Mouse (Mus musculus): ENCODE measurements around the gene Klf6. TPM values are rescaled to one million over a fixed set of nuclear protein-coding genes. Genes with fewer than 3 reads are reported as not detected.

Klf6 gene
- polyA plus RNA-seq, 1 experiment from 2014 or later, result 90.1 TPM

GRCm38 (mm10) chr13:5864265-5865097 lies 3.2 kb downstream of the Klf6 start:
- Histone ChIP-seq H3K4me1 (peaks cover 26% of the 10 kb centered on the region), H3K4me2 (replicated peaks) (peak overlapping the region; percentile 46), H3K4me3 (replicated peaks) (peak overlapping the region; percentile 60), H3K27ac (replicated peaks) (0 out of 2 replicates have a peak overlapping the region, but pooled peaks have one; percentile 14), H3K9ac (no peak overlapping the region), H3K27me3 (no peaks in the 10 kb centered on the region), H3K36me3 (peaks cover 37% of the 10 kb centered on the region), H3K9me3 (replicated peaks) (no peaks in the 10 kb centered on the region)
- ATAC-seq (ENCODE audit: insufficient number of reproducible peaks, low FRiP score, low TSS enrichment, low read depth), result no peak
- 62% methylated on average over 10 of the region's 10 CpGs for WGBS

- Histone ChIP-seq H3K9me3 (replicated peaks) (no peaks in the 10 kb centered on the region), H3K4me3 (replicated peaks) (peak overlapping the region; percentile 60; the same call in 1 of the 2 replicates), H3K36me3 (peaks cover 37% of the 10 kb centered on the region), H3K4me2 (replicated peaks) (peak overlapping the region; percentile 46), H3K4me1 (peaks cover 29% of the 10 kb centered on the region), H3K27ac (replicated peaks) (no peak overlapping the region), H3K27me3 (no peaks in the 10 kb centered on the region), H3K9ac (no peak overlapping the region)
- 87% methylated on average over 9 of the region's 9 CpGs for WGBS
- ATAC-seq (ENCODE audit: insufficient number of reproducible peaks, low FRiP score, low TSS enrichment, low read depth), result no peak
Observed at GRCm38 (mm10) chr13:5865098-5865415, 3.8 kb downstream of the Klf6 start.

GRCm38 (mm10) chr13:5866091-5866490 lies 4.8 kb downstream of the Klf6 start:
- WGBS, result 77% methylated on average over 6 of the region's 6 CpGs
- no peak overlapping the region for H3K27ac ChIP-seq (replicated peaks)
- H3K4me2 ChIP-seq (replicated peaks), result peak overlapping the region; percentile 46; the same call in 1 of the 2 replicates
- peaks cover 37% of the 10 kb centered on the region for H3K36me3 ChIP-seq
- H3K9me3 ChIP-seq (replicated peaks), result no peaks in the 10 kb centered on the region
- no peak overlapping the region for H3K9ac ChIP-seq
- no peak overlapping the region for H3K4me3 ChIP-seq (replicated peaks)
- no peaks in the 10 kb centered on the region for H3K27me3 ChIP-seq
- ATAC-seq (ENCODE audit: insufficient number of reproducible peaks, low FRiP score, low TSS enrichment, low read depth), result no peak
- peaks cover 37% of the 10 kb centered on the region for H3K4me1 ChIP-seq

GRCm38 (mm10) chr13:5866532-5866931 lies 5.2 kb downstream of the Klf6 start:
- Histone ChIP-seq H3K9me3 (replicated peaks) (no peaks in the 10 kb centered on the region), H3K4me2 (replicated peaks) (no peak overlapping the region), H3K27me3 (no peaks in the 10 kb centered on the region), H3K9ac (no peak overlapping the region), H3K4me1 (peaks cover 40% of the 10 kb centered on the region), H3K4me3 (replicated peaks) (no peak overlapping the region), H3K36me3 (peaks cover 37% of the 10 kb centered on the region), H3K27ac (replicated peaks) (peak overlapping the region; percentile 22; the same call in 1 of the 2 replicates)
- 84% methylated on average over 5 of the region's 5 CpGs for WGBS
- ATAC-seq (ENCODE audit: insufficient number of reproducible peaks, low FRiP score, low TSS enrichment, low read depth), result no peak

GRCm38 (mm10) chr13:5868376-5868775 lies 7.1 kb downstream of the Klf6 start:
- H3K4me1 ChIP-seq, result peaks cover 42% of the 10 kb centered on the region
- 72% methylated on average over 8 of the region's 8 CpGs for WGBS
- H3K27ac ChIP-seq (replicated peaks), result no peak overlapping the region
- H3K4me2 ChIP-seq (replicated peaks), result no peak overlapping the region
- H3K4me3 ChIP-seq (replicated peaks), result no peak overlapping the region
- H3K9me3 ChIP-seq (replicated peaks), result no peaks in the 10 kb centered on the region
- ATAC-seq (ENCODE audit: insufficient number of reproducible peaks, low FRiP score, low TSS enrichment, low read depth), result no peak
- peaks cover 37% of the 10 kb centered on the region for H3K36me3 ChIP-seq
- H3K9ac ChIP-seq, result no peak overlapping the region
- no peaks in the 10 kb centered on the region for H3K27me3 ChIP-seq

- 0 out of 2 replicates have a peak overlapping the region, but pooled peaks have one; percentile 15 for H3K4me2 ChIP-seq (replicated peaks)
- ATAC-seq (ENCODE audit: insufficient number of reproducible peaks, low FRiP score, low TSS enrichment, low read depth), result no peak
Observed at GRCm38 (mm10) chr13:5869433-5869832, 8.2 kb downstream of the Klf6 start.

GRCm38 (mm10) chr13:5869842-5870241 lies 8.6 kb downstream of the Klf6 start:
- Histone ChIP-seq H3K4me3 (replicated peaks) (no peak overlapping the region), H3K9ac (no peak overlapping the region), H3K36me3 (peaks cover 36% of the 10 kb centered on the region), H3K4me1 (peaks cover 34% of the 10 kb centered on the region), H3K27ac (replicated peaks) (peak overlapping the region; percentile 71), H3K9me3 (replicated peaks) (no peaks in the 10 kb centered on the region), H3K4me2 (replicated peaks) (0 out of 2 replicates have a peak overlapping the region, but pooled peaks have one; percentile 15), H3K27me3 (no peaks in the 10 kb centered on the region)
- 8% methylated on average over 7 of the region's 7 CpGs for WGBS
- no peak for ATAC-seq (ENCODE audit: insufficient number of reproducible peaks, low FRiP score, low TSS enrichment, low read depth)

More at GRCm38 (mm10) chr13:5869433-5869832, 8.2 kb downstream of the Klf6 start:
- Histone ChIP-seq H3K27ac (replicated peaks) (peak overlapping the region; percentile 71), H3K4me3 (replicated peaks) (no peak overlapping the region), H3K36me3 (peaks cover 37% of the 10 kb centered on the region), H3K9ac (no peak overlapping the region), H3K4me1 (peaks cover 38% of the 10 kb centered on the region), H3K9me3 (replicated peaks) (no peaks in the 10 kb centered on the region), H3K27me3 (no peaks in the 10 kb centered on the region)
- WGBS, result 23% methylated on average over 5 of the region's 5 CpGs

GRCm38 (mm10) chr13:5870382-5871272 lies 9.3 kb downstream of the Klf6 start:
- WGBS, result 11% methylated on average over 15 of the region's 15 CpGs
- peak overlapping the region; percentile 69 for H3K27ac ChIP-seq (replicated peaks)
- H3K9me3 ChIP-seq (replicated peaks), result no peaks in the 10 kb centered on the region
- ATAC-seq (ENCODE audit: insufficient number of reproducible peaks, low FRiP score, low TSS enrichment, low read depth), result peak; percentile 49; the same call in 1 of the 2 replicates
- peaks cover 28% of the 10 kb centered on the region for H3K36me3 ChIP-seq
- H3K9ac ChIP-seq, result no peak overlapping the region
- peaks cover 26% of the 10 kb centered on the region for H3K4me1 ChIP-seq
- H3K4me3 ChIP-seq (replicated peaks), result no peak overlapping the region
- H3K4me2 ChIP-seq (replicated peaks), result peak overlapping the region; percentile 12; the same call in 1 of the 2 replicates
- no peaks in the 10 kb centered on the region for H3K27me3 ChIP-seq

GRCm38 (mm10) chr13:5871414-5871813 lies 10.1 kb downstream of the Klf6 start:
- H3K4me1 ChIP-seq, result peaks cover 18% of the 10 kb centered on the region
- no peak for ATAC-seq (ENCODE audit: insufficient number of reproducible peaks, low FRiP score, low TSS enrichment, low read depth)
- H3K36me3 ChIP-seq, result peaks cover 21% of the 10 kb centered on the region
- no peak overlapping the region for H3K9ac ChIP-seq
- no peaks in the 10 kb centered on the region for H3K27me3 ChIP-seq
- H3K9me3 ChIP-seq (replicated peaks), result no peaks in the 10 kb centered on the region
- H3K27ac ChIP-seq (replicated peaks), result no peak overlapping the region
- H3K4me2 ChIP-seq (replicated peaks), result no peak overlapping the region
- 64% methylated on average over 7 of the region's 7 CpGs for WGBS
- no peak overlapping the region for H3K4me3 ChIP-seq (replicated peaks)

- no peak overlapping the region for H3K27ac ChIP-seq (replicated peaks)
- H3K9ac ChIP-seq, result no peak overlapping the region
- no peaks in the 10 kb centered on the region for H3K27me3 ChIP-seq
- H3K36me3 ChIP-seq, result no peaks in the 10 kb centered on the region
- H3K9me3 ChIP-seq (replicated peaks), result no peaks in the 10 kb centered on the region
- ATAC-seq (ENCODE audit: insufficient number of reproducible peaks, low FRiP score, low TSS enrichment, low read depth), result no peak
- H3K4me2 ChIP-seq (replicated peaks), result no peak overlapping the region
- H3K4me1 ChIP-seq, result peaks cover 16% of the 10 kb centered on the region
- no peak overlapping the region for H3K4me3 ChIP-seq (replicated peaks)
- 79% methylated on average over 3 of the region's 3 CpGs for WGBS
Observed at GRCm38 (mm10) chr13:5873681-5874080, 12.4 kb downstream of the Klf6 start.

- no peak for ATAC-seq (ENCODE audit: insufficient number of reproducible peaks, low FRiP score, low TSS enrichment, low read depth)
- WGBS, result 78% methylated on average over 3 of the region's 3 CpGs
- no peak overlapping the region for H3K27ac ChIP-seq (replicated peaks)
Observed at GRCm38 (mm10) chr13:5875478-5875877, 14.2 kb downstream of the Klf6 start.

More at GRCm38 (mm10) chr13:5875478-5875877, 14.2 kb downstream of the Klf6 start:
- Histone ChIP-seq H3K27me3 (no peaks in the 10 kb centered on the region), H3K9ac (no peak overlapping the region), H3K36me3 (no peaks in the 10 kb centered on the region), H3K4me3 (replicated peaks) (no peak overlapping the region), H3K4me2 (replicated peaks) (no peak overlapping the region), H3K4me1 (peaks cover 11% of the 10 kb centered on the region), H3K9me3 (replicated peaks) (no peaks in the 10 kb centered on the region)

All from embryonic facial prominence, embryonic 15.5 days (tissue).